In the genomic region with DNA sequence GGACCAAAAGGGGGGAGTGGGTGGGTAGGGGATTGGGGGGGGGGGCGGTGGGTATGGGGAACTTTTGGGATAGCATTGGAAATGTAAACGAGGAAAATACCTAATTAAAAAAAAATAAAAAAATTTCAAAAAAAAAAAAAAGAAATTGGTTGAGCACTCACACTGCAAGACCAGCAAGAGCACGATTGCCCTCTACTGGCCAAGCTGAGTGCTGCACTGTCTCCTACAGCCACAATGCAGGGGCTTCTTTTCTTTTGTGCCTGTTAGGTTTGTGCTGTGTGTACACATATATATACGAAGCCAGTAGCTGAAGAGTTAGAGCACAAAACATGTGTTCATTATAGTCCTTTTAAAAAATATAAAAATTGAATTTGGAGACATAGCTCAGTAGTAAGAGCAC, we compare ENCODE assay signal across 10 mouse cellular contexts. TPM values are rescaled to one million over a fixed set of nuclear protein-coding genes. Genes with fewer than 3 reads are reported as not detected.
DNase-seq lines count a peak whose midpoint lies in the region; ATAC-seq and TF ChIP-seq lines count a peak whose summit lies in the region.
"Had no signal": no experiment of that assay in that cellular context is flagged by ENCODE, and none has a peak within 500 bp of the region (broad histone marks: within the 10 kb centered on the region; RNA-seq: fewer than 3 reads in every experiment).

No protein-coding gene starts in this region.

- no peaks in the 10 kb centered on the region for H3K36me3 ChIP-seq in MEL (ENCODE audit: control insufficient read depth in 1 of 2, insufficient read depth in 2 of 2, low read length in 2 of 2)
- H3K36me3 ChIP-seq in lung, postnatal 0 days (ENCODE audit: insufficient read depth, low read length): no peaks in the 10 kb centered on the region
- H3K36me3 ChIP-seq: G1E had no signal

- no peak for ATAC-seq in lung, postnatal 0 days

- TF ChIP-seq CTCF in MEL (IDR thresholded peaks at IDR 0.05 in 2 of 3, conservative IDR thresholded peaks at IDR 0.05 in 1 of 3; ENCODE audit: control insufficient read depth in 1 of 3, insufficient read depth in 1 of 3, low read depth in 2 of 3, low read length in 3 of 3, poor library complexity in 1 of 3, severe bottlenecking in 1 of 3): peak; percentile 37 to 64 (median 48)
- TF ChIP-seq CTCF in embryonic fibroblast, embryonic 13.5 days (IDR thresholded peaks at IDR 0.05; ENCODE audit: borderline replicate concordance, insufficient read depth, low read length): peak; percentile 59; the same call in 1 of the 2 replicates
- TF ChIP-seq CTCF in lung, postnatal 0 days (IDR thresholded peaks at IDR 0.05): peak; percentile 60

- no peak for TF ChIP-seq EP300 in MEL (IDR thresholded peaks at IDR 0.05; ENCODE audit: low read depth in 1 of 2, low read length in 2 of 2)
- no peak for TF ChIP-seq EP300 in lung, postnatal 0 days (IDR thresholded peaks at IDR 0.05)

- H3K4me3 ChIP-seq in MEL (ENCODE audit: control insufficient read depth in 1 of 2, insufficient read depth in 1 of 2, low read depth in 2 of 2, low read length in 2 of 2): no peak overlapping the region
- H3K4me3 ChIP-seq in embryonic fibroblast, embryonic 13.5 days (ENCODE audit: insufficient read depth, low read length): no peak overlapping the region
- H3K4me3 ChIP-seq in lung, postnatal 0 days (ENCODE audit: low read depth, low read length): no peak overlapping the region

- H3K27me3 ChIP-seq in MEL (ENCODE audit: control insufficient read depth in 1 of 2, insufficient read depth in 2 of 2, low read length in 2 of 2): no peaks in the 10 kb centered on the region
- H3K27me3 ChIP-seq in lung, postnatal 0 days (replicated peaks; ENCODE audit: insufficient read depth, low read length): no peaks in the 10 kb centered on the region

- H3K79me2 ChIP-seq in MEL (ENCODE audit: control insufficient read depth, insufficient read depth, low read length, poor library complexity): no peaks in the 10 kb centered on the region

- H3K4me1 ChIP-seq in MEL (ENCODE audit: control insufficient read depth in 1 of 2, insufficient read depth in 2 of 2, low read length in 2 of 2): no peaks in the 10 kb centered on the region
- no peaks in the 10 kb centered on the region for H3K4me1 ChIP-seq in embryonic fibroblast, embryonic 13.5 days (ENCODE audit: control insufficient read depth, insufficient read depth, low read length)
- H3K4me1 ChIP-seq in lung, postnatal 0 days (ENCODE audit: insufficient read depth, low read depth, low read length): no peaks in the 10 kb centered on the region

- 15% methylated on average over 4 of the region's 4 CpGs for WGBS in lung, postnatal 0 days

- DNase-seq in cerebellum, adult 9-10 months: peak; percentile 14
- DNase-seq in cerebellum, adult 11 months: no peak
- peak; percentile 12 to 38 for DNase-seq in left cerebral cortex, adult 18-20 months (ENCODE audit: low spot score in 2 of 2)
- no peak for DNase-seq in left cerebral cortex, adult 11 months (ENCODE audit: low spot score)
- peak; percentile 17 for DNase-seq in MEL (ENCODE audit: low read depth, low spot score)
- DNase-seq in lung, postnatal 0 days (ENCODE audit: low spot score): peak; percentile 12
- no peak for DNase-seq in natural killer cell, adult 2 months (ENCODE audit: low spot score in 2 of 2)

- H3K9ac ChIP-seq in MEL (ENCODE audit: control insufficient read depth, low read depth, low read length, poor library complexity, severe bottlenecking): no peak overlapping the region
- no peak overlapping the region for H3K9ac ChIP-seq in lung, postnatal 0 days (replicated peaks; ENCODE audit: low read depth)

- no peak for TF ChIP-seq POLR2A in MEL (IDR thresholded peaks at IDR 0.05; ENCODE audit: control insufficient read depth in 1 of 2, insufficient read depth in 1 of 2, low read depth in 1 of 2, low read length in 2 of 2, poor library complexity in 1 of 2)
- no peak for TF ChIP-seq POLR2A in embryonic fibroblast, embryonic 13.5 days (IDR thresholded peaks at IDR 0.05; ENCODE audit: low read depth, low read length)

- H3K9me3 ChIP-seq in MEL (replicated peaks; ENCODE audit: insufficient read depth, low read length): no peaks in the 10 kb centered on the region
- no peaks in the 10 kb centered on the region for H3K9me3 ChIP-seq in lung, postnatal 0 days (ENCODE audit: low read length)
- H3K9me3 ChIP-seq: G1E had no signal

- H3K4me2 ChIP-seq in lung, postnatal 0 days (replicated peaks; ENCODE audit: low read depth, low read length): no peak overlapping the region

- TF ChIP-seq RAD21 in MEL (IDR thresholded peaks at IDR 0.05; ENCODE audit: low read depth, low read length): peak; percentile 26

- H3K27ac ChIP-seq in MEL (ENCODE audit: control insufficient read depth, low read depth, low read length): no peak overlapping the region
- H3K27ac ChIP-seq in embryonic fibroblast, embryonic 13.5 days (ENCODE audit: insufficient read depth, low read length): no peak overlapping the region
- no peak overlapping the region for H3K27ac ChIP-seq in lung, postnatal 0 days (ENCODE audit: low read length)

TF ChIP-seq in MEL, 35 proteins besides CTCF, POLR2A, EP300 and RAD21:
- TF ChIP-seq SMC3 (IDR thresholded peaks at IDR 0.05; ENCODE audit: low read depth, low read length): no peak
- peak; percentile 40; the same call in 1 of the 2 replicates for TF ChIP-seq ZNF384 (IDR thresholded peaks at IDR 0.05; ENCODE audit: low read depth, low read length)

RNA-seq across cellular contexts. Expression of a gene that starts 55.6 kb away (rescaled TPM):
- total RNA-seq in left cerebral cortex, adult 18-20 months (2021): not detected
- total RNA-seq in MEL (2012; rRNA removed): not detected in 2 replicates
- not detected for polyA plus RNA-seq in MEL (2012; ENCODE audit: insufficient read depth in 1 of 2, insufficient read length in 2 of 2, low read depth in 1 of 2, low replicate concordance in 2 of 2, missing spikeins in 1 of 2)
- not detected in 2 replicates for polyA plus RNA-seq in embryonic fibroblast, embryonic 13.5 days (2011; ENCODE audit: insufficient read length, low read depth, missing spikeins)
- not detected in 2 replicates for polyA plus RNA-seq in lung, postnatal 0 days (2015; fragmentation: Nextera tagmentation; extraction: Ambion mirVana)
- total RNA-seq: G1E had no signal
- polyA plus RNA-seq: G1E; stomach, embryonic 16.5 days had no signal

Comparison
In these comparisons a context has a peak if more than half of its experiments do, and no peak if none do; other contexts are left out.
1. DNase-seq: peak in cerebellum, adult 9-10 months (single experiment), left cerebral cortex, adult 18-20 months (2 of 2), MEL (single experiment) and lung, postnatal 0 days (single experiment); none in cerebellum, adult 11 months (single experiment), left cerebral cortex, adult 11 months (single experiment) and natural killer cell, adult 2 months (0 of 2).
2. Peak in every context shown above with its lines, with median percentiles within 50 percentile points of each other: CTCF ChIP-seq.